Mouse (Mus musculus): ENCODE results near the gene Rcc1. TPM values are rescaled to one million over a fixed set of nuclear protein-coding genes. Genes with fewer than 3 reads are reported as not detected.

The Rcc1 gene
- polyA plus RNA-seq, 1 experiment from 2014 or later = 81.0 TPM

DNA sequence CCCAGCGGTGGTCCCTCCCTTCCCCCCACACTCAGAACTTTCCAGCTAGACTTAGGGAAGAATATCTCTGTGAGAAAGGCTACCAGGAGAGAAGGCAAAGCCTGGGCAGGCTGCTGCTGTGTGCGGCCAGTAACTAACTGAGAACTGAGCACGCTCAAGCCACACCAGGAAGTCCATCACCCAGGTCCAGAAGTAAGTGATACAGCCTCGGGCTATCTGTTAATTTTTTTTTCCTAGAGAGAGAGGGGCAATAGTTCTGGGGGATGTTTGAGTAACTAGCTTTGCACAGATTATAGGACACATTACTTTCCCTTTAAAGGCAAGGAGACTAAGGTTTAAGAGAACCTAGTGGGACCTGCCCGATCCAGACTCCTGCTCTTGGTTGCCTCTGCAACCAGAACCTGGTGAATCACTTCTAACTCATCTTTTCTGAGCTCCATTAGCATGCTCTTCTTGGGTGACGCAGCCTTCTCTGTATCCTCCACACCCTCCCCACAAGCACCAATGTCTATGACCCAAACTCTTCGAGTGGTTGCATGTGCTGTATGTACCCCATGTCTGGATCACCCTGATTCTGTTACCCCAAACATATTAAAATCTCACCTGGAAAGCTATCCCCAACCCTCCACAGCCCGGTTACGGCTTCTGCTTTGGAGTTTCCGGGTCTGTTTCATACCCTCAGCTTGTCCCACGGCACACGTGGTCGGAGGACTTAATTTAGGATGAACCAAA lies 8.8 kb downstream of the Rcc1 start:
- Histone ChIP-seq H3K9ac (ENCODE audit: low read length) (peak overlapping the region; percentile 90), H3K36me3 (ENCODE audit: control insufficient read depth, insufficient read depth, low read length) (no peaks in the 10 kb centered on the region), H3K4me3 (ENCODE audit: low read depth, low read length) (peak overlapping the region; percentile 88), H3K27ac (replicated peaks; ENCODE audit: low read depth, low read length) (no peak overlapping the region), H3K4me1 (ENCODE audit: control insufficient read depth, insufficient read depth, low read length) (0 out of 2 replicates have a peak, but pooled peaks cover 6% of the 10 kb centered on the region), H3K27me3 (ENCODE audit: control insufficient read depth, insufficient read depth, low read length) (no peaks in the 10 kb centered on the region), H3K9me3 (ENCODE audit: control insufficient read depth, low read length) (no peaks in the 10 kb centered on the region), H3K4me2 (ENCODE audit: low read depth, severe bottlenecking) (peak overlapping the region; percentile 94)
- no peak for ATAC-seq (ENCODE audit: insufficient number of reproducible peaks, low FRiP score, low TSS enrichment, low read depth)
- peak; percentile 56 for DNase-seq (ENCODE audit: low spot score)
- WGBS = 4% methylated on average over 13 of the region's 13 CpGs

DNA sequence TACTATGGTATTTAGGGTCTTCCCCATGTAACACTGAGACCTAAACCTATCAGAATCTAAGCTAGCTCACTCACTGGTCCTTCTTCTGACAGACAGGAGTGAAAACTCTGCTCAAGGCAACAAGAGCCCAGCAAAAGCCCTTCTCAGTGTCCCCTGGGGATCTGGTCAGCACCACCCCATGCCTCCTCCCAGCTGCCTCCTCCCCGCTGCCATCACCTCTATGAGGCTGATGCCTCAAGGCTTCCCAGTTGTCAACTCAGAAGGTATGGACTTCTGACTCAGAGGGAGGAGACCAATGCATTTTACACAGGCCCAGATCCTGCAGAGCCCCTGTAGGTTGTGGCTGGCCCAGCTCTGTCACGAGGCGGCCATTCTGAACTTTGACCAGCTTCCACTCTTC lies 12.0 kb downstream of the Rcc1 start:
- Histone ChIP-seq H3K4me1 (ENCODE audit: control insufficient read depth, insufficient read depth, low read length) (0 out of 2 replicates have a peak, but pooled peaks cover 6% of the 10 kb centered on the region), H3K9ac (ENCODE audit: low read length) (no peak overlapping the region), H3K4me3 (ENCODE audit: low read depth, low read length) (no peak overlapping the region), H3K27ac (replicated peaks; ENCODE audit: low read depth, low read length) (no peak overlapping the region), H3K4me2 (ENCODE audit: low read depth, severe bottlenecking) (no peak overlapping the region), H3K36me3 (ENCODE audit: control insufficient read depth, insufficient read depth, low read length) (peaks cover 15% of the 10 kb centered on the region), H3K9me3 (ENCODE audit: control insufficient read depth, low read length) (no peaks in the 10 kb centered on the region), H3K27me3 (ENCODE audit: control insufficient read depth, insufficient read depth, low read length) (no peaks in the 10 kb centered on the region)
- DNase-seq (ENCODE audit: low spot score) (no peak), ATAC-seq (ENCODE audit: insufficient number of reproducible peaks, low FRiP score, low TSS enrichment, low read depth) (no peak)
- 96% methylated on average over 3 of the region's 3 CpGs for WGBS

DNA sequence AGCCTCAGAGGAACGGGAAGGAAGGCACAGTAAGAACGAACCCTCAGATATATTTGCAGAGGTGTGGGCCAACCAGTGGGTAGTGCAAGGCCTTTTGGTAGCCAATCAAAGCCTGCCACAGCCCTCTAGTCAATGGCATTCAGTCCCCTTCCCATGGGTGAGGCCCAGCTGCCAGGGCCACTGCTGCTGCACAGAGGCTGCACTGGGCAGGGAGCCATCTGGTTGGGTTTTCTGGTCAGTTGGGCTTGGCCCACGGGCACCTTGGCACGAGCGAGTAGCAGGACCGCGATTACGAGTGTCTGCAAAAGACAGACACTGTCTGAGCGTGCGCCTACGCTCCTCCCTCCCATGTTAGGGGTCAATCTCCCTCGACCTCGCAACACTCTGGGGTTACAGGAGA lies 14.5 kb downstream of the Rcc1 start:
- 90% methylated on average over 13 of the region's 13 CpGs for WGBS
- Histone ChIP-seq H3K9ac (ENCODE audit: low read length) (no peak overlapping the region), H3K4me3 (ENCODE audit: low read depth, low read length) (no peak overlapping the region), H3K27me3 (ENCODE audit: control insufficient read depth, insufficient read depth, low read length) (no peaks in the 10 kb centered on the region), H3K4me1 (ENCODE audit: control insufficient read depth, insufficient read depth, low read length) (no peaks in the 10 kb centered on the region), H3K4me2 (ENCODE audit: low read depth, severe bottlenecking) (no peak overlapping the region), H3K36me3 (ENCODE audit: control insufficient read depth, insufficient read depth, low read length) (peaks cover 25% of the 10 kb centered on the region), H3K27ac (replicated peaks; ENCODE audit: low read depth, low read length) (no peak overlapping the region), H3K9me3 (ENCODE audit: control insufficient read depth, low read length) (no peaks in the 10 kb centered on the region)
- DNase-seq (ENCODE audit: low spot score) (no peak), ATAC-seq (ENCODE audit: insufficient number of reproducible peaks, low FRiP score, low TSS enrichment, low read depth) (no peak)

DNA sequence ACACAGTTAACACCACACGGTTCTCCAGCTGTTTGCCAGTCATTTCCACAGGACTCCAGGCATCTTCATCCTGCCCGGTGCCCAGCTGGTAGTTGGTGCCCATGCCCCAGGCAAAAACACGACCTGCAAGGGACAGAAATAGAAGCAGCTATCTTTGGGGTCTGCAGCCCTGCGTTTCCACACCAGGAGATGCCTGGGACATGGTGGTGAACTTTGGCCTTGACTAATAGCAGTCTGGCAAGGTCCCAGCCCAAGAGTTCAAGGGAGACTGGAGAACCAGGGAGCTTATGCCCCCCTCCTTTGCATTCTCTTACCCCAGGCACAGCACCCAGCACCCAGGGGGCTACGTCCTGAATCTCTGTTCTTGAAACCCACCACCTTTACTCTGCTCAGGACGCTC lies 20.5 kb downstream of the Rcc1 start:
- H3K4me2 ChIP-seq (ENCODE audit: low read depth, severe bottlenecking) = no peak overlapping the region
- DNase-seq (ENCODE audit: low spot score) (no peak), ATAC-seq (ENCODE audit: insufficient number of reproducible peaks, low FRiP score, low TSS enrichment, low read depth) (no peak)
- no peak overlapping the region for H3K9ac ChIP-seq (ENCODE audit: low read length)
- no peak overlapping the region for H3K27ac ChIP-seq (replicated peaks; ENCODE audit: low read depth, low read length)
- H3K4me1 ChIP-seq (ENCODE audit: control insufficient read depth, insufficient read depth, low read length) = peaks cover 4% of the 10 kb centered on the region
- peaks cover 25% of the 10 kb centered on the region for H3K36me3 ChIP-seq (ENCODE audit: control insufficient read depth, insufficient read depth, low read length)
- no peak overlapping the region for H3K4me3 ChIP-seq (ENCODE audit: low read depth, low read length)
- 90% methylated on average over 6 of the region's 6 CpGs for WGBS
- no peaks in the 10 kb centered on the region for H3K27me3 ChIP-seq (ENCODE audit: control insufficient read depth, insufficient read depth, low read length)
- H3K9me3 ChIP-seq (ENCODE audit: control insufficient read depth, low read length) = no peaks in the 10 kb centered on the region

DNA sequence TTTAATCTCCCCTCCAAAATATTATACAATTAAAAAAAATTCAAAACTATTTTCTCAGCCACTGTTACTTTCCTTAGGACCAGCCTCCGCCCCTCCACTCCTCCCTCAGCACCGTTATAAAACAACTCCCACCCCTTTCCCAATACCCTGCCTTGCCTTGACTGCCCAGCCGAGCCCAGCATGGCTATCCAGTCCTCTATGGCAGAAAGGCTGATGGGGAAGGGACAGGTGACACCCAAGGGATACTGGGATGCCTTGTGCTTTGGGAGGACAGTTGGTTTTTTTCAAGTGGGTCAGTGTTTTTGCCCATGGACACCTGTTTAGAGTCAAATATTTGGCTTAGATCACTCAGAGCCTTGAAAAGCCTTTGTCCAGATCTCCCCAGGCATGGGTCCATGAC lies 21.4 kb downstream of the Rcc1 start:
- Histone ChIP-seq H3K4me2 (ENCODE audit: low read depth, severe bottlenecking) (no peak overlapping the region), H3K36me3 (ENCODE audit: control insufficient read depth, insufficient read depth, low read length) (peaks cover 20% of the 10 kb centered on the region)
- ATAC-seq (ENCODE audit: insufficient number of reproducible peaks, low FRiP score, low TSS enrichment, low read depth) = no peak

DNA sequence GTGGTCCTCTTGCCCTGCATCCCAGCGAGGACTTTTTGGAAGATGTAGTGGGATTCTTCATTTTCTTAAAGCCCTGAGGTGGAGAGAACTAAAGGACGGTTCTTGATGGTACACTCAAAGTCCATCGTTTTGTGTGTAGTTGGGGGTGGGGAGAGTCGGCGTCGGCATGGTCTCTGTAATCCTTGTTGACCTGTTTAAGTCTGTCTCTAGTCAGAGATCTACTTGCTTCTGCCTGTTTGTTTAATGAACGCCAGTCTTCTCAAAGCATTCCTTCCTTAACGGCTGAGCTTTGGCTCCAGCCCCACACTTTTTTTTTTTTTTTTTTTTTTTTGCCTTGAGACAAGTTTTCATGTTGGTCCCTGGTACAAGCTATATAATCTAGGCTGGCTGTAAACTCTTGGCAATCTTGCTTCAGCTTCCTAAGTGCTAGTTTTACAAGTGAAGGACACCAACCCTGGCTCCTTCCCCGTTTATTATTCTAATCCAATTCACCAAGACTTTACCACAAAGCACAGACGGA lies 23.5 kb downstream of the Rcc1 start:
- Histone ChIP-seq H3K9ac (ENCODE audit: low read length) (peak overlapping the region; percentile 78), H3K9me3 (ENCODE audit: control insufficient read depth, low read length) (no peaks in the 10 kb centered on the region), H3K27ac (replicated peaks; ENCODE audit: low read depth, low read length) (no peak overlapping the region), H3K27me3 (ENCODE audit: control insufficient read depth, insufficient read depth, low read length) (no peaks in the 10 kb centered on the region), H3K4me2 (ENCODE audit: low read depth, severe bottlenecking) (peak overlapping the region; percentile 49), H3K4me1 (ENCODE audit: control insufficient read depth, insufficient read depth, low read length) (peaks cover 4% of the 10 kb centered on the region), H3K4me3 (ENCODE audit: low read depth, low read length) (peak overlapping the region; percentile 65), H3K36me3 (ENCODE audit: control insufficient read depth, insufficient read depth, low read length) (peaks cover 20% of the 10 kb centered on the region)
- ATAC-seq (ENCODE audit: insufficient number of reproducible peaks, low FRiP score, low TSS enrichment, low read depth) (no peak; the same call in 1 of the 2 replicates), DNase-seq (ENCODE audit: low spot score) (no peak)
- 11% methylated on average over 10 of the region's 10 CpGs for WGBS

More for the DNA sequence above, 21.4 kb downstream of the Rcc1 start:
- Histone ChIP-seq H3K27me3 (ENCODE audit: control insufficient read depth, insufficient read depth, low read length) (no peaks in the 10 kb centered on the region), H3K4me3 (ENCODE audit: low read depth, low read length) (no peak overlapping the region), H3K9ac (ENCODE audit: low read length) (no peak overlapping the region), H3K4me1 (ENCODE audit: control insufficient read depth, insufficient read depth, low read length) (peaks cover 4% of the 10 kb centered on the region), H3K9me3 (ENCODE audit: control insufficient read depth, low read length) (no peaks in the 10 kb centered on the region), H3K27ac (replicated peaks; ENCODE audit: low read depth, low read length) (no peak overlapping the region)
- no peak for DNase-seq (ENCODE audit: low spot score)
- WGBS = 82% methylated on average over 3 of the region's 3 CpGs

DNA sequence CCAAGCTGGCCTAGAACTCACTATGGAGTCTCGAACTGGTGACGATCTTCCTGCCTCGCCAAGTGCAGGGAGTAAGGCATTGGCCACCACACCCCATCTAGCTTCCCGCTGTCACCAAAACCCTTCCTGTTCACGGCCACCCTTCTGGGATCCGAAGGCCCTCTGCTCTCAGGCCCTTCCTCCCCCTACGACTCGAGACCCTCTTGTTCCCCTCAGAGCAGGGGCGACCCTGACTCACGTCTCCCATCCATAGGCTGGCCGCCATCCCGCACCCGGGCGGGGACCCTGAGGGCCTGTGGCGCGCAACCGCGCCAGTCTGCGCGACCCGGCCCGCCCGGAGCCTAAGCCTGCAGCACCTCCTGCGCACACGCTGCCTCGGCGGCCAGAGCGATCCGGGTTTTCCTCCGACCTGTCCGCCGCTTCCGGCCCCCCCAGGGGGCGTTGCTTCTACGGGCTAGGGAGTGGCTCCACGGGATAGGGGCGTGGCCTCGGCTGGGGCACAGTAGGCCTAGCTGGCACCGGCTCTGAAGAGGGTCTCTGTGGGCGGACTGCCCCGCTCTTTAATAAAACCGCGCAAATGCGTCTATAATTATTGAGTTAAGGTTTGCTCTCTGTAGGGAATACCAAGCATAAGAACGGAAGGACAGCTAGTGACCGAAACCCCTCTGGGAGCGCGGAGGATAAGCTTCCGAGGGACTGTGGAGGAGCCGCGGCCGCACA lies 24.1 kb downstream of the Rcc1 start, which contains the start of gene Trnau1ap:
Trnau1ap (minus strand) TSS at position 424 of the 720 bp plus-strand sequence.
- peak within 1 kb of the TSS; percentile 78 for H3K9ac ChIP-seq (ENCODE audit: low read length)
- peak; percentile 94 for ATAC-seq (ENCODE audit: insufficient number of reproducible peaks, low FRiP score, low TSS enrichment, low read depth)
- peak within 1 kb of the TSS; percentile 65 for H3K4me3 ChIP-seq (ENCODE audit: low read depth, low read length)
- no peaks in the 10 kb centered on the region for H3K9me3 ChIP-seq (ENCODE audit: control insufficient read depth, low read length)
- peaks cover 4% of the 10 kb centered on the region for H3K4me1 ChIP-seq (ENCODE audit: control insufficient read depth, insufficient read depth, low read length)
- no peaks in the 10 kb centered on the region for H3K27me3 ChIP-seq (ENCODE audit: control insufficient read depth, insufficient read depth, low read length)
- peak within 1 kb of the TSS; percentile 49 for H3K4me2 ChIP-seq (ENCODE audit: low read depth, severe bottlenecking)
- DNase-seq (ENCODE audit: low spot score) = peak; percentile 96
- H3K27ac ChIP-seq (replicated peaks; ENCODE audit: low read depth, low read length) = no peak within 1 kb of the TSS; the same call in 1 of the 2 replicates
- H3K36me3 ChIP-seq (ENCODE audit: control insufficient read depth, insufficient read depth, low read length) = peaks cover 19% of the 10 kb centered on the region
- under 1% methylated on average over 52 of the region's 52 CpGs for WGBS

DNA sequence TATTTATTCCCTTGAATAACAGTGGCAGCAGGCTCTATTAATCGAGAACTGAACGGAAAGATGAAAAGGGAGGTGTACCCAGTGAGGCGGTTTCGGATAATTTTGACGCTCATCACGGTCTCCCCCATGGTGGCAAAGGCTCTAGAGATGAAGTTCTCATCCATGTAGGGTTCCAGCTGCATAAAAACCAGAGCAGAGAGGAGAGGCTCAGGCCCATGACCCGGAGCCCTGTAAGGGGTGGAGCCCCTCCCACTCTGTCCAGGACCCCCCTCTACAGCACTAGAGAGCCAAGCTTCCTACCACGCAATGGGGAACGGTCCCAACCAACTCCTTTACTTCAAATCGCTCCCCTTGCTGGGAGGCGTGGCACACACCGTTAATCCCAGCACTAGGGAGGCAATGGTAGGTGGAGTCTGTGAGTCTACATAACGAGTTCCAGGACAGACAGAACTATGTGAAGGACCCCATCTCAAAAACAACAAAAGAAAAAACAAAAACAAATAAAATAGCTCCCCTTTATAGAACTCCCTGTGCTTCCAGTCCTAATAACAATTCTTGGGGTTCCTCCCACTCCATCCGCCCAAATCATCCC lies 24.9 kb downstream of the Rcc1 start:
- Histone ChIP-seq H3K27me3 (ENCODE audit: control insufficient read depth, insufficient read depth, low read length) (no peaks in the 10 kb centered on the region), H3K9ac (ENCODE audit: low read length) (peak overlapping the region; percentile 78), H3K9me3 (ENCODE audit: control insufficient read depth, low read length) (no peaks in the 10 kb centered on the region), H3K4me3 (ENCODE audit: low read depth, low read length) (peak overlapping the region; percentile 65), H3K4me2 (ENCODE audit: low read depth, severe bottlenecking) (peak overlapping the region; percentile 49), H3K27ac (replicated peaks; ENCODE audit: low read depth, low read length) (no peak overlapping the region), H3K4me1 (ENCODE audit: control insufficient read depth, insufficient read depth, low read length) (peaks cover 4% of the 10 kb centered on the region), H3K36me3 (ENCODE audit: control insufficient read depth, insufficient read depth, low read length) (peaks cover 16% of the 10 kb centered on the region)
- 52% methylated on average over 14 of the region's 14 CpGs for WGBS
- DNase-seq (ENCODE audit: low spot score) = no peak
- ATAC-seq (ENCODE audit: insufficient number of reproducible peaks, low FRiP score, low TSS enrichment, low read depth) = no peak

All from limb, embryonic 11.5 days (tissue).